In genomic region chr4:129742232-129743009, GRCm38 (mm10) we compare ENCODE assay signal across 8 mouse cellular contexts. TPM values are rescaled to one million over a fixed set of nuclear protein-coding genes. Genes with fewer than 3 reads are reported as not detected.
DNase-seq lines count a peak whose midpoint lies in the region; ATAC-seq and TF ChIP-seq lines count a peak whose summit lies in the region.

Gene Khdrbs1, minus strand, starts transcription at chr4:129742303.

- no peak for TF ChIP-seq RAD21 in MEL (IDR thresholded peaks at IDR 0.05; ENCODE audit: low read depth, low read length)

- H3K4me1 ChIP-seq in MEL (ENCODE audit: control insufficient read depth in 1 of 2, insufficient read depth in 2 of 2, low read length in 2 of 2): peaks cover 3 to 20% of the 10 kb centered on the region in 2 experiments
- H3K4me1 ChIP-seq in cerebellum, adult 2 months (ENCODE audit: control insufficient read depth, insufficient read depth, low read length): no peaks in the 10 kb centered on the region; the same call in 1 of the 2 replicates
- peaks cover 11% of the 10 kb centered on the region for H3K4me1 ChIP-seq in forebrain, postnatal 0 days (ENCODE audit: insufficient read depth)
- H3K4me1 ChIP-seq in lung, embryonic 15.5 days: peaks cover 29% of the 10 kb centered on the region

- no peak for TF ChIP-seq CTCF in MEL (IDR thresholded peaks at IDR 0.05 in 2 of 3, conservative IDR thresholded peaks at IDR 0.05 in 1 of 3; ENCODE audit: control insufficient read depth in 1 of 3, insufficient read depth in 1 of 3, low read depth in 2 of 3, low read length in 3 of 3, poor library complexity in 1 of 3, severe bottlenecking in 1 of 3)
- no peak for TF ChIP-seq CTCF in cerebellum, adult 2 months (IDR thresholded peaks at IDR 0.05; ENCODE audit: borderline replicate concordance, insufficient read depth, low read depth, low read length)
- no peak for TF ChIP-seq CTCF in forebrain, postnatal 0 days (IDR thresholded peaks at IDR 0.05; ENCODE audit: low read depth)

- peaks cover 45% of the 10 kb centered on the region for H3K79me2 ChIP-seq in MEL (ENCODE audit: control insufficient read depth, insufficient read depth, low read length, poor library complexity)

- H3K4me2 ChIP-seq in forebrain, postnatal 0 days (ENCODE audit: low read depth): peak within 1 kb of the TSS; percentile 71
- peak within 1 kb of the TSS; percentile 70 for H3K4me2 ChIP-seq in lung, embryonic 15.5 days

- H3K4me3 ChIP-seq in MEL (ENCODE audit: control insufficient read depth in 1 of 2, insufficient read depth in 1 of 2, low read depth in 2 of 2, low read length in 2 of 2): peak within 1 kb of the TSS; percentile 80 to 97
- H3K4me3 ChIP-seq in cerebellum, adult 2 months (replicated peaks; ENCODE audit: insufficient read depth, low read depth, low read length): peak within 1 kb of the TSS; percentile 92
- peak within 1 kb of the TSS; percentile 79 for H3K4me3 ChIP-seq in forebrain, postnatal 0 days (ENCODE audit: low read depth, low read length)
- peak within 1 kb of the TSS; percentile 93 for H3K4me3 ChIP-seq in lung, embryonic 15.5 days

- peak; percentile 96 for ATAC-seq in forebrain, postnatal 0 days
- ATAC-seq in lung, embryonic 15.5 days (ENCODE audit: borderline replicate concordance, extremely low read depth, low FRiP score, low TSS enrichment): peak; percentile 95

- TF ChIP-seq POLR2A in MEL (IDR thresholded peaks at IDR 0.05; ENCODE audit: control insufficient read depth in 1 of 2, insufficient read depth in 1 of 2, low read depth in 1 of 2, low read length in 2 of 2, poor library complexity in 1 of 2): peak; percentile 23 to 82; a peak in 3 of 4 replicates
- TF ChIP-seq POLR2A in cerebellum, adult 2 months (IDR thresholded peaks at IDR 0.05; ENCODE audit: borderline replicate concordance, insufficient read depth, low read length): peak; percentile 54; the same call in 1 of the 2 replicates

- peaks cover 7 to 27% of the 10 kb centered on the region in 2 experiments for H3K36me3 ChIP-seq in MEL (ENCODE audit: control insufficient read depth in 1 of 2, insufficient read depth in 2 of 2, low read length in 2 of 2)
- no peaks in the 10 kb centered on the region for H3K36me3 ChIP-seq in forebrain, postnatal 0 days (ENCODE audit: insufficient read depth)
- H3K36me3 ChIP-seq in lung, embryonic 15.5 days: no peaks in the 10 kb centered on the region

- no peaks in the 10 kb centered on the region for H3K27me3 ChIP-seq in MEL (ENCODE audit: control insufficient read depth in 1 of 2, insufficient read depth in 2 of 2, low read length in 2 of 2)
- H3K27me3 ChIP-seq in cerebellum, adult 2 months (ENCODE audit: control insufficient read depth, insufficient read depth, low read length): no peaks in the 10 kb centered on the region
- H3K27me3 ChIP-seq in forebrain, postnatal 0 days (ENCODE audit: insufficient read depth, low read length): no peaks in the 10 kb centered on the region
- H3K27me3 ChIP-seq in lung, embryonic 15.5 days: no peaks in the 10 kb centered on the region

- H3K27ac ChIP-seq in MEL (ENCODE audit: control insufficient read depth, low read depth, low read length): peak within 1 kb of the TSS; percentile 94
- peak within 1 kb of the TSS; percentile 93 for H3K27ac ChIP-seq in cerebellum, adult 2 months (ENCODE audit: insufficient read depth, low read length)
- peak within 1 kb of the TSS; percentile 100 for H3K27ac ChIP-seq in forebrain, postnatal 0 days (ENCODE audit: low read depth, low read length)
- H3K27ac ChIP-seq in lung, embryonic 15.5 days: peak within 1 kb of the TSS; percentile 99

- peak within 1 kb of the TSS; percentile 99 for H3K9ac ChIP-seq in MEL (ENCODE audit: control insufficient read depth, low read depth, low read length, poor library complexity, severe bottlenecking)
- peak within 1 kb of the TSS; percentile 88 for H3K9ac ChIP-seq in forebrain, postnatal 0 days
- peak within 1 kb of the TSS; percentile 100 for H3K9ac ChIP-seq in lung, embryonic 15.5 days

- peak in 1 of 2 experiments; percentile 52; a peak in 1 of 4 replicates for TF ChIP-seq EP300 in MEL (IDR thresholded peaks at IDR 0.05; ENCODE audit: low read depth in 1 of 2, low read length in 2 of 2)

- WGBS in cerebellum, adult 2 months: under 1% methylated on average over 75 of the region's 76 CpGs
- under 1% methylated on average over 71 of the region's 76 CpGs for WGBS in forebrain, postnatal 0 days
- under 1% methylated on average over 72 of the region's 76 CpGs for WGBS in lung, embryonic 15.5 days

- peak; percentile 98 for DNase-seq in MEL (ENCODE audit: low read depth, low spot score)
- peak; percentile 94 to 97 for DNase-seq in cerebellum, adult 2 months
- DNase-seq in forebrain, postnatal 0 days: peak; percentile 100
- DNase-seq in heart, postnatal 4 days: peak; percentile 98
- DNase-seq in layer of hippocampus, adult 8-10 months (ENCODE audit: low spot score in 2 of 2): peak; percentile 93 to 95
- DNase-seq in ovary, adult 18-20 months (ENCODE audit: low spot score): peak; percentile 96
- DNase-seq in thymus, postnatal 0 days (ENCODE audit: low spot score): peak; percentile 100

- H3K9me3 ChIP-seq in MEL (replicated peaks; ENCODE audit: insufficient read depth, low read length): no peaks in the 10 kb centered on the region
- no peaks in the 10 kb centered on the region for H3K9me3 ChIP-seq in forebrain, postnatal 0 days (ENCODE audit: low read length)
- no peaks in the 10 kb centered on the region for H3K9me3 ChIP-seq in lung, embryonic 15.5 days

TF ChIP-seq in MEL, 35 proteins besides CTCF, POLR2A, EP300 and RAD21 (continues in another document):
- peak; percentile 97 for TF ChIP-seq SIN3A (IDR thresholded peaks at IDR 0.05; ENCODE audit: low read length)
- TF ChIP-seq JUND (IDR thresholded peaks at IDR 0.05; ENCODE audit: low read depth, low read length): no peak
- TF ChIP-seq ZMIZ1 (IDR thresholded peaks at IDR 0.05; ENCODE audit: low read depth, low read length): peak; percentile 82
- TF ChIP-seq TBP (IDR thresholded peaks at IDR 0.05; ENCODE audit: low read depth, low read length): peak; percentile 69
- no peak for TF ChIP-seq POLR2AphosphoS5 (IDR thresholded peaks at IDR 0.05; ENCODE audit: borderline replicate concordance, low read depth, low read length)
- TF ChIP-seq ETS1 (IDR thresholded peaks at IDR 0.05; ENCODE audit: low read depth, low read length): peak; percentile 72; the same call in 1 of the 2 replicates
- TF ChIP-seq MYB (IDR thresholded peaks at IDR 0.05; ENCODE audit: low read depth, low read length): peak; percentile 60
- TF ChIP-seq RCOR1 (IDR thresholded peaks at IDR 0.05; ENCODE audit: low read depth, low read length): 0 out of 2 replicates have a peak, but pooled peaks have one; percentile 17
- TF ChIP-seq TAL1 (IDR thresholded peaks at IDR 0.05; ENCODE audit: low read length): no peak
- TF ChIP-seq NRF1 (IDR thresholded peaks at IDR 0.05; ENCODE audit: insufficient read depth, low read depth, low read length, poor library complexity, severe bottlenecking): peak; percentile 91; the same call in 1 of the 2 replicates
- peak; percentile 28; the same call in 1 of the 2 replicates for TF ChIP-seq GATA1 (IDR thresholded peaks at IDR 0.05; ENCODE audit: low read depth, low read length)
- no peak for TF ChIP-seq SMC3 (IDR thresholded peaks at IDR 0.05; ENCODE audit: low read depth, low read length)
- peak; percentile 99 for TF ChIP-seq MAX (IDR thresholded peaks at IDR 0.05; ENCODE audit: low read length)
- peak; percentile 82 for TF ChIP-seq HCFC1 (IDR thresholded peaks at IDR 0.05; ENCODE audit: low read depth, low read length)
- TF ChIP-seq MAFK (IDR thresholded peaks at IDR 0.05; ENCODE audit: borderline replicate concordance, low read depth, low read length): no peak
- peak; percentile 95 for TF ChIP-seq MAZ (IDR thresholded peaks at IDR 0.05; ENCODE audit: low read depth, low read length)
- TF ChIP-seq USF1 (IDR thresholded peaks at IDR 0.05; ENCODE audit: low read depth, low read length): peak; percentile 96
- TF ChIP-seq USF2 (IDR thresholded peaks at IDR 0.05; ENCODE audit: borderline replicate concordance in 1 of 2, insufficient read depth in 1 of 2, low read depth in 1 of 2, low read length in 2 of 2): peak; percentile 33 to 76; a peak in 3 of 4 replicates
- no peak for TF ChIP-seq ZKSCAN1 (IDR thresholded peaks at IDR 0.05; ENCODE audit: low read depth, low read length)
- peak; percentile 92; the same call in 1 of the 2 replicates for TF ChIP-seq BHLHE40 (IDR thresholded peaks at IDR 0.05; ENCODE audit: borderline replicate concordance, low read depth, low read length)
- TF ChIP-seq MXI1 (IDR thresholded peaks at IDR 0.05; ENCODE audit: low read depth, low read length): peak; percentile 99
- peak; percentile 50; the same call in 1 of the 2 replicates for TF ChIP-seq ELF1 (IDR thresholded peaks at IDR 0.05; ENCODE audit: low read depth, low read length)
- peak; percentile 56; the same call in 1 of the 2 replicates for TF ChIP-seq TCF12 (IDR thresholded peaks at IDR 0.05; ENCODE audit: low read depth, low read length)
- TF ChIP-seq ZNF384 (IDR thresholded peaks at IDR 0.05; ENCODE audit: low read depth, low read length): no peak
- TF ChIP-seq MYC (IDR thresholded peaks at IDR 0.05; ENCODE audit: low read depth, low read length): peak; percentile 99
- peak; percentile 64 for TF ChIP-seq CHD2 (IDR thresholded peaks at IDR 0.05; ENCODE audit: low read length)
- TF ChIP-seq GABPA (IDR thresholded peaks at IDR 0.05; ENCODE audit: low read depth, low read length): no peak
- no peak for TF ChIP-seq ZC3H11A (IDR thresholded peaks at IDR 0.05; ENCODE audit: low read depth, low read length)
- no peak for TF ChIP-seq MEF2A (IDR thresholded peaks at IDR 0.05; ENCODE audit: extremely low read depth, insufficient replicate concordance, low read depth, low read length, poor library complexity, severe bottlenecking)
- TF ChIP-seq NELFE (IDR thresholded peaks at IDR 0.05; ENCODE audit: low read depth, low read length): peak; percentile 95

RNA-seq across cellular contexts. Expression of gene Khdrbs1, which starts in this region (rescaled TPM):
- 56.5 and 63.2 TPM in 2 replicates for total RNA-seq in MEL (2012; rRNA removed)
- 100 to 1,000 TPM in 1 of 2 experiments, 10 to 100 TPM in 1; 77.6 to 141 TPM for polyA plus RNA-seq in MEL (2012; ENCODE audit: insufficient read depth in 1 of 2, insufficient read length in 2 of 2, low read depth in 1 of 2, low replicate concordance in 2 of 2, missing spikeins in 1 of 2)
- polyA plus RNA-seq in cerebellum, adult 2 months (2012; rRNA removed): 42.0 and 42.5 TPM in 2 replicates
- 108 and 128 TPM in 2 replicates for total RNA-seq in forebrain, postnatal 0 days (2014; rRNA removed)
- 90.5 and 105 TPM in 2 replicates for polyA plus RNA-seq in forebrain, postnatal 0 days (2015; fragmentation: Nextera tagmentation; extraction: Ambion mirVana)
- 100 to 1,000 TPM; 102 to 110 TPM for total RNA-seq in heart, postnatal 4 days (2021)
- total RNA-seq in layer of hippocampus, adult 8-10 months (2022): 10 to 100 TPM; 83.3 to 90.1 (median 85.7) TPM
- polyA plus RNA-seq in lung, embryonic 15.5 days (2015; fragmentation: Nextera tagmentation; extraction: Ambion mirVana): 125 and 126 TPM in 2 replicates
- 127 and 145 TPM in 2 replicates for polyA plus RNA-seq in thymus, postnatal 0 days (2015; fragmentation: Nextera tagmentation; extraction: Ambion mirVana)

Comparison
In these comparisons a context has a peak if more than half of its experiments do, and no peak if none do; other contexts are left out.
1. Peak in every context shown above with its lines: DNase-seq, ATAC-seq, H3K4me3 ChIP-seq and H3K27ac ChIP-seq.